Mouse (Mus musculus): ENCODE measurements around the gene Tbx15.

The Tbx15 gene

DNA sequence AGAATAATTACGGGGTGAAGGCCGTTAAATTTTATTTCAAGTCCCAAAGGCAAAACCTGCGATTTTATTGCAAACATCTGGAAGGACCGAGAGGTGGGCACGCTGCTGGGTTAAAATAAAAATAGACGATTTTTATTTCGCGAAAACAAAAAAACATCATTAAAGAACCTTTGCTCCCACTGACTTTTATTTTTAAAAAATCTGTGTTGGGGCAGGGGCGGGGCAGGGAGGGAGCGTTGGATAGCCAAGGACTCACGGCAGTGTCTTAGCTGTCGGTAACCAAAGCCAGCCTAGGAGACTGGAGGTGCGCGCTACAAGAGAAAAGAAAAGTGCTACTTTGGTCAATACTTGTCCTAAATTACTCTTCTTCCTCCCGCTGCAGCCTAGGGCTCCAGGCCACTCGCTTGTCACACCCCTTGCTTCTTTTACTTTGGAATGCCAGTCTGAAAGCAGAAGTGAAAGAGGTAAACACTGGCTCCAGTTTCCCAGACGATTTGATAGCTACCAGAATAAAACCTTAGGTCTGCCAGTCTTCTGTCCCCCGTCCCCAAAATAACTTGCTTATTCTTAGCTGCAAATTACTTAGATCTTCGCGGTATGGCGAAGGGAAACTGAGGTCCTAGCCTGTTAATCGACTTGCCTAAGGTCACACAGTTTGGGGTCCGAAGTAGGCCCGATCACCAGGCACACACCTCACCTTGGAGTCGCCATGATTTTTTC is 8.8 kb downstream of the Tbx15 start:
- no peak for DNase-seq (ENCODE audit: low read depth, low spot score)

GRCm38 (mm10) chr3:99249551-99249870 is 9.3 kb downstream of the Tbx15 start:
- DNase-seq (ENCODE audit: low read depth, low spot score): no peak

DNA sequence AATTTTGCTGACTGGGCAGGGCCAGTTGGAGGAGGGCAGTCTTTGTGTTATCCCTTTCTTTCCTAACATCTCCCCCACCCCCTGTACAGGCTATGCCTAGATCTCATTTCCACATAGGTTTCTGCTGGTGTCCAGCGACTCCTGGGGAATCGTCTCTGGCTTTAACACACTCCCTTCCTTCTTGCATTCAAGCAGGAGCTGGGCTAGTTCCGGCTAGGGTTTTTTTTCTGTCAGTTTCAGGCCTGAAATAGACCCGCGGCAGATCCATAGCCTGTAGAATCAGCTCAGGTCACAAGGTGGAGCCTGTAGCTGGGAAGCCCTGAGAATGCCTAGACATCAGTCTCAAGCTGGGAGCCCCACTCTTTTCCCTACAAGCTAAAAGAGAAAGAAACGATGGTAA is 9.7 kb downstream of the Tbx15 start:
- no peak for DNase-seq (ENCODE audit: low read depth, low spot score)

DNA sequence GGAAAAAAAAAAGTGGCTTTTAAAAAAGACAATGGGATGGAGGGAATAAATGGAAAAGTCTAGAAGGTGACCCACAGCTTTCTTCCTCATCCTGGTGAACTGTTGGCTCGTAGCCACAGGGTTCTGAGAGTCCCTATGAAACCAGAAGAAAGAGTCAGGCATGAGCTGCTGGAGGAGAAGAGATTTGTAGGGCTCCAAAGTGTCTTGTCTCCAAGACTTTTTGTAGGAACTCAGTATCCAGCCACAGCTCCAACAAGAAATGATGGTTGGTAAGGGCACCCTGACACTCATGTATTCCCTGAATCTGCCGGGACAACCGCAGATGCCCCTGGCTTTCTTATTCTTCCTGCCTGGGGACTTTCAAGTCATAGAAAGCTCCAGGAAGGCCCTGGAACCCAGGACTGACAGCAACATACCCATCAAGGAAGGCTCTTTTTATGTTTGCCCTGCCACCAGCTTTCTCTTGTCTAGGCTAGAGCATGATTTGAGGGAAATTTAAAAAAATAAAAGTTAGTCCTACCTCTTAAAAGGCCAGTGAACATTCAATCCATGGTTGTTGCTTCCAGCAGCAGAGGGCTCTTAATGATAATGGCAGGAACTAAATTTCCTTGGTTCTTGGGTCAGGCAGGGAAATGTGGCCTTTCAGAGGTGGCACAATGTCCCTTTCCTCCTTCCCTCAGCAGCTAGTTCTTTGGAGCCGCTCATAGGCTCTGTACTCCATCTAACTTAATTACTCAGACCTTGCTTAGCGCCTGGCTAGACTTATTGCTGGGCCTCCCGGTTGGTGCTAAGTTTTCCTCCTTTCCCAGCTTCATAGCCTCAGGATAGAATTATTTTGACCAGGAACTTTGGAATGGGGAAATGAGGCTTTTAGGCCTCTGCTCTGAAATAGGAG is 11.3 kb downstream of the Tbx15 start:
- DNase-seq (ENCODE audit: low read depth, low spot score): no peak

GRCm38 (mm10) chr3:99252461-99253091 is 12.4 kb downstream of the Tbx15 start:
- no peak for DNase-seq (ENCODE audit: low read depth, low spot score)

DNA sequence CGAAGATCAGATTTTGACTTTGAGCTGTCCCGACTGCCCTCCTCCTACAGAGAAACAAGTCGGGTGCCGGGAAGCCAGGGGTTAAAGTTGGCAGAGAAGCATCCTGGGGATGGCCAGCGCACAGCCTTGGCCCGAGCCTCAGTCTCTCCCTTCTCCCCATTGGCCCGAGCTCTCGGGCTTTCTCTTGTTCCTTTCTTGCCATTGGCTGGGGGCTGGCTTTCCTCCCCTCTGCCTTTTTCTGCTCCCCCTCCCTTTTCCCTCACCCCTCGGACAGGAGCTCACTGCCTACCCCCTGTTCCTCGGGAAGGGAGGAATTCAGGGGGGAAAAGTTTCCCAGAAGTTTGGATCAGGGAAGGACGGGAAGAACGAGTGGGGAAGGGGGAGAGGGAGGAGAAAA is 12.9 kb downstream of the Tbx15 start:
- DNase-seq (ENCODE audit: low read depth, low spot score): no peak

DNA sequence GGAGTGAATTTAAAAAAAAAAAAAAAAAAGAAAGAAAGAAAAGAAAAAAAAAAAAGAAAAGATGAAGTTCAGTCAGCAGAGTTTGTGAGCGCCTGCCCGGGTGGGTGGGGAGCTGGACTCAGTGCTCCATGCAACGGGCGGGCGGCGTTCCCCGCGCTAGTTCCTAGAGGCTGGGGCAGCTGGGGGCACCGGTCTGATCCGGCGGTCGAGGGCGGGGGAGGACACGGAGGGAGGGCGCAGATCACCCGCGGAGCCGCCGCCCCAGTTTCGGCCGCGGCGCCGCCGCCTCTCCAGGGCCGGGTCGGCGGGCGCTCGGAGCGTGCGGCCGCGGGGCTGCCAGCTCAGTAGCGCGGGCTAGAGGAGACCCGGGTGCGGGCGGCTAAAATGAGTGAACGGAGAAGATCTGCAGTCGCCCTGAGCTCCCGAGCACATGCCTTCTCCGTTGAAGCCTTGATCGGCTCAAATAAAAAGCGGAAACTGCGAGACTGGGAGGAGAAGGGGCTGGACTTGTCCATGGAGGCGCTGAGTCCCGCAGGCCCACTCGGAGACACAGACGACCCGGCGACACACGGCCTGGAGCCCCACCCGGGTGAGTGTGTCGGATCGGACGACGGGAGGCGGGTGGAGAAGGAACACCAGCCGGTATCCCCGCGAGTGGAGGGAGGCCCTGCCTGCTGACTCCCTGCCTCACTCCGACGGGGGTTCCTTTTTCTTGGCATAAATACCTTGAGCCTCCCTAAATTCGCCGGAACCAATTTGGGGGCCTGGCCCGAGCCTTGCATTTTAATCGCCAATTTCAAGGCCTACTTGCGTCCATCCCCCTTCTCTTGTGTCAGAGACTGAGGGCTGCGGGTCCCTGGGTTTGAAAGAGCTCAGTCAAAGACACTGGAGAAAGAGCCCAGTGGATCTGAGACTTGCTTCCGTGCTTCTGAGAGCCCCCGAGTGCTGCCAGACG is 13.6 kb downstream of the Tbx15 start:
- DNase-seq (ENCODE audit: low read depth, low spot score): no peak

DNA sequence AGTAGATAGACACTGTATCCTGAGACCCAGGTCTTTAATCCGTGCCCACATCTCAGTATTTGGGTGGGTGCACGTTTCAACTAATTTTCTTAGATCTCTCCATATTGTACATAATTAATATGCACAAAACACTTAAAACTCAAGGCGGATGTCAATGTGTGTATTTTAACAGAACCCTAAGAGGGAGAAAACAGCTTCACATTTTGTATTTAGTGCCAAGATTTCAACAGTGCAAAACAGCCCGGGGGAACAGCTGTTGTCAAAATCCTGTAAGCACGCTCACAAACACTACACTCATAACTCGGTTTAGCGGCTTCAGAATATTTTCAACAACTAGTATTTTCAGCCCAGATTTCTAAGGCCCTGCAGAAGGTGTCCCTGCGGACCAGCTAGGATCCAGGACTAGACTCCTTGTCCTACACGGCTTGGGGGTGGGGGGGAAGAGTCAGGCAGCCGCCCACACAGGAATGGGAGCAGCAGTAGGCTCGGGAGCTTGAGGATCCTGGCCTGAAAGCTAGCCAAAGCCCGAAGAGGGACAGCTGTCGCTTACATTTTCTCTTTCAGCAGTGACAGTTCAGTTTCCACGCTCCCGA is 14.5 kb downstream of the Tbx15 start:
- DNase-seq (ENCODE audit: low read depth, low spot score): no peak

- no peak for DNase-seq (ENCODE audit: low read depth, low spot score)
Measured at GRCm38 (mm10) chr3:99255411-99256365, 15.5 kb downstream of the Tbx15 start.

DNA sequence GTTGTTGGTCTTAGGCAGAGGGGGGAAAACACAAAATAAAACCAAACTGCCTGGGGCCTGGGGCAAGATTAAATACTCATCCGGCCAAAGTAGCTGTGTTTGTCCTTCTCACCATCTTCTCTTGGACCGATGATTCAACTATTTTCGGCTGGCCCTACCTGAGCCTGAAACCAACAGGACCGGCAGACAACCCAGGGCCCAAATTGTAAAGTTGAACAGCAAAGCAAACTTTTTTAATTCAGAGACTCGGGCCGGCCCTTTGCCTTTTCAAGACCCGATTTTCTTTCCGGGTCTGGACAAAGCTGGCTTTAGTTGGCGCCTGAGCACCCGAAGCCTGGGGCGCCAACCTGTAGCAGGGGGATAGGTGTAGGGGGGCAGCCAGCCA is 16.2 kb downstream of the Tbx15 start:
- no peak for DNase-seq (ENCODE audit: low read depth, low spot score)

DNA sequence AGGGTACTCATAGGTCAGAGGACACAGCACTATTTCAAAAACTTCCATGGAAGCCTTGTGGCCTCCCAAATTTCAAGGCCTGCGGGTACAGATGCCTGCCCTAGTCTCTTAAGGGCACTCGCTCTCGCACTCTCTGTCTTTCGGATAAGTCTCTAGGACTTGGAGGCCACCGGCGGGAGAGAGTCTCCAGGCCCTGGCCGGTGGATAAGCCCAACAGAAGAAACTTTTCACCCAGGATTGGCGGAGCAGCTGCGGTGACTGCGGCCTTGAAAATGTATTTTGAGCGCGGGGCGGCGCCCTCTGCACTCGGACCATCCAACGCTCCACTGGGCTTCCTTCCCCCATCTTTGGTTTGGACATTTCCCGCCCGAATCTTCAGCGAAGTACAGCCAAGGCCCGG is 16.6 kb downstream of the Tbx15 start:
- no peak for DNase-seq (ENCODE audit: low read depth, low spot score)

- no peak for DNase-seq (ENCODE audit: low read depth, low spot score)
Measured at GRCm38 (mm10) chr3:99257586-99258577, 17.7 kb downstream of the Tbx15 start.

DNA sequence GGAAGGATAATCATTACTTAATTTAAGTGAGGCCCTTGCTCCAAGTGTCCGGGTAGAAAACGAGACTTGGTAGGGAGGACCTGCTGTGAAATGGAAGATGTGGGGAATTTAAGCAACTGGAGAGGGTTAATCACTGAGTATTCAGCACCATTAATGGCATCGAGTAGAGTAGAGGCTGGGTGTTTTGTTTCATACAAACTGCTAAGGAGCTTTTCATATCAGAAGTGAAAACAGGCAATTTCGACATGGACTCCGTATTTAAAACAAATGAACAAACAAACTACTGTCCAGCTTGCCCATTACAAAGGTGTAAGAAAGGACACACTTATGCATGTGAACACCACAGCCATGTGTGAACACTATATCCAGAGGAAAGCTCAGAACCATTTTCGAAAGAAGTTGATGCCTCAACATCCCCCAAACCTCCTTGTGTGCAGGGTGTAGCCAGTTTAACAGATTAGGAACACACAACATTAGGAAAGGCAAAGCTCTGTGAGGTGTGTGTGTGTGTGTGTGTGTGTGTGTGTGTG is 19.6 kb downstream of the Tbx15 start:
- no peak for DNase-seq (ENCODE audit: low read depth, low spot score)

- DNase-seq (ENCODE audit: low read depth, low spot score): no peak
Measured at GRCm38 (mm10) chr3:99260395-99260794, 20.2 kb downstream of the Tbx15 start.

GRCm38 (mm10) chr3:99261371-99261791 is 21.2 kb downstream of the Tbx15 start:
- no peak for DNase-seq (ENCODE audit: low read depth, low spot score)

- DNase-seq (ENCODE audit: low read depth, low spot score): no peak
Measured at GRCm38 (mm10) chr3:99261986-99262385, 21.8 kb downstream of the Tbx15 start.

GRCm38 (mm10) chr3:99263471-99263903 is 23.3 kb downstream of the Tbx15 start:
- DNase-seq (ENCODE audit: low read depth, low spot score): no peak

DNA sequence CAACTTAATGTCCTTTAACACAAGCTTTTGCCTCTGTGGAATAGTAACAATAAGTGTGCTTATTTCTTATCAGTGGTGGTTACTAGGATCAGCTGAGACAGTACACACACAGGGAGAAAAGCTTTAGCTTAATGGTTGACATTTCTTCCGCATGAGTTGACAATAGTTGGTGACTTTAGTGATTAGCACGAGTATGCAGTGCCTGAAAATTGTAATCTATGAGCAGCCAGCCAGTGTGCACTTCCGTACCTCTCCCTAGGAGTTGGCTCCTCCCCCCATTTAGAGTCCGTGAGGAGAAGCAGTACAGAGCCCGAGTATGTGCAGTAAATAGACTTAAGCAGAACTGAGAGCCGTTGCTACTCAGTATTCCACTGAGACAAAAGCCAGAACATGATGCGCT is 24.5 kb downstream of the Tbx15 start:
- DNase-seq (ENCODE audit: low read depth, low spot score): no peak
